Mouse (Mus musculus) MEL (cell line): Measurements from ENCODE around the gene Duox2.

Experiments
- BHLHE40 ChIP-seq: IDR thresholded peaks from 2 replicates; pipeline ENCODE4 v1.6.1; 2012; ENCODE audit warnings: low read depth, mild to moderate bottlenecking, inconsistent platforms, low read length, improper control_type of control experiment, borderline replicate concordance
- CTCF ChIP-seq, 3 experiments: IDR thresholded peaks in 2 of 3; conservative IDR thresholded peaks in 1 of 3; 2 replicates each; pipeline ENCODE4 v1.5.1; 2011 to 2012; ENCODE audit warnings: low read length in 3 of 3, low read depth in 2 of 3, mild to moderate bottlenecking in 2 of 3, improper control_type of control experiment in 1 of 3, inconsistent platforms in 1 of 3, mixed read lengths in 1 of 3, moderate library complexity in 1 of 3; ENCODE audit not compliant: control insufficient read depth in 1 of 3, insufficient read depth in 1 of 3, poor library complexity in 1 of 3, severe bottlenecking in 1 of 3
- EP300 ChIP-seq, 2 experiments: IDR thresholded peaks; 2 replicates each; pipeline ENCODE4 v1.6.1; 2011; ENCODE audit warnings: improper control_type of control experiment in 2 of 2, low read length in 2 of 2, low read depth in 1 of 2, mild to moderate bottlenecking in 1 of 2
- JUND ChIP-seq: IDR thresholded peaks from 2 replicates; pipeline ENCODE4 v1.6.1; 2011; ENCODE audit warnings: low read depth, mild to moderate bottlenecking, improper control_type of control experiment, low read length
- MAZ ChIP-seq: IDR thresholded peaks from 2 replicates; pipeline ENCODE4 v1.6.1; 2012; ENCODE audit warnings: low read depth, mild to moderate bottlenecking, inconsistent platforms, low read length, improper control_type of control experiment
- POLR2A ChIP-seq, 2 experiments: IDR thresholded peaks; 2 replicates each; pipeline ENCODE4 v1.6.1; 2011 to 2012; ENCODE audit warnings: low read length in 2 of 2, mild to moderate bottlenecking in 2 of 2, control low read depth in 1 of 2, improper control_type of control experiment in 1 of 2, low read depth in 1 of 2, moderate library complexity in 1 of 2; ENCODE audit not compliant: control insufficient read depth in 1 of 2, insufficient read depth in 1 of 2, poor library complexity in 1 of 2
- RCOR1 ChIP-seq: IDR thresholded peaks from 2 replicates; pipeline ENCODE4 v1.6.1; 2012; ENCODE audit warnings: low read depth, mild to moderate bottlenecking, inconsistent platforms, low read length, improper control_type of control experiment
- TAL1 ChIP-seq: IDR thresholded peaks from 2 replicates; pipeline ENCODE4 v1.6.1; 2012; ENCODE audit warnings: mild to moderate bottlenecking, inconsistent platforms, low read length, moderate library complexity, mixed read lengths
- USF1 ChIP-seq: IDR thresholded peaks from 2 replicates; pipeline ENCODE4 v1.6.1; 2014; ENCODE audit warnings: low read depth, mild to moderate bottlenecking, inconsistent platforms, low read length, improper control_type of control experiment, moderate library complexity
- ZNF384 ChIP-seq: IDR thresholded peaks from 2 replicates; pipeline ENCODE4 v1.6.1; 2012; ENCODE audit warnings: low read depth, mild to moderate bottlenecking, inconsistent platforms, low read length, improper control_type of control experiment

GRCm38 (mm10) chr2:122345106-122345893, 47.1 kb upstream of the Duox2 start:
- TF ChIP-seq CTCF (IDR thresholded peaks at IDR 0.05 in 2 of 3, conservative IDR thresholded peaks at IDR 0.05 in 1 of 3; ENCODE audit: control insufficient read depth in 1 of 3, insufficient read depth in 1 of 3, low read depth in 2 of 3, low read length in 3 of 3, poor library complexity in 1 of 3, severe bottlenecking in 1 of 3), result no peak
- no peak for TF ChIP-seq BHLHE40
- TF ChIP-seq RCOR1, result no peak
- no peak for TF ChIP-seq TAL1
- TF ChIP-seq ZNF384, result no peak
- TF ChIP-seq POLR2A (IDR thresholded peaks at IDR 0.05; ENCODE audit: control insufficient read depth in 1 of 2, insufficient read depth in 1 of 2, low read depth in 1 of 2, low read length in 2 of 2, poor library complexity in 1 of 2), result no peak
- no peak for TF ChIP-seq USF1
- no peak for TF ChIP-seq JUND
- TF ChIP-seq MAZ, result no peak
- TF ChIP-seq EP300 (IDR thresholded peaks at IDR 0.05; ENCODE audit: low read depth in 1 of 2, low read length in 2 of 2), result no peak
